Mouse (Mus musculus) midbrain, embryonic 16.5 days (tissue): ENCODE data around the gene Htr2c. TPM values are rescaled to one million over a fixed set of nuclear protein-coding genes. Genes with fewer than 3 reads are reported as not detected.

Experiments
- ATAC-seq: fragments of 200-750 bp; cut with Nextera tagmentation; 2 replicates; pipeline ENCODE4 v1.8.0; 2017; ENCODE audit warnings: moderate TSS enrichment
- H3K27ac ChIP-seq: fragments of 300-500 bp; sonication (generic); 2 replicates; pipeline ENCODE4 v1.5.1; 2014; ENCODE audit warnings: mild to moderate bottlenecking, low read length, mixed read lengths
- H3K27me3 ChIP-seq: fragments of 300-500 bp; sonication (generic); 2 replicates; pipeline ENCODE4 v1.6.1; 2014; ENCODE audit warnings: low read depth, low read length, mixed read lengths; ENCODE audit not compliant: control insufficient read depth, insufficient read depth
- H3K36me3 ChIP-seq: fragments of 300-500 bp; sonication (generic); 2 replicates; pipeline ENCODE4 v1.6.1; 2014; ENCODE audit warnings: mild to moderate bottlenecking, low read length, moderate library complexity, mixed read lengths; ENCODE audit not compliant: control insufficient read depth, insufficient read depth
- H3K4me1 ChIP-seq: fragments of 300-500 bp; sonication (generic); 2 replicates; pipeline ENCODE4 v1.6.1; 2014; ENCODE audit warnings: mild to moderate bottlenecking, low read length, mixed read lengths; ENCODE audit not compliant: control insufficient read depth, insufficient read depth
- H3K4me2 ChIP-seq: fragments of 300-500 bp; sonication (generic); 2 replicates; pipeline ENCODE4 v1.6.1; 2014; ENCODE audit warnings: mild to moderate bottlenecking, low read length, mixed read lengths
- H3K4me3 ChIP-seq: fragments of 300-500 bp; sonication (generic); 2 replicates; pipeline ENCODE4 v1.5.1; 2014; ENCODE audit warnings: low read depth, mild to moderate bottlenecking, low read length, moderate library complexity, mixed read lengths
- H3K9ac ChIP-seq: fragments of 300-500 bp; sonication (generic); 2 replicates; pipeline ENCODE4 v1.6.1; 2014; ENCODE audit warnings: low read depth, low read length, mixed read lengths
- H3K9me3 ChIP-seq: fragments of 300-500 bp; sonication (generic); replicated peaks from 2 replicates; pipeline ENCODE4 v1.6.1; 2014; ENCODE audit warnings: mild to moderate bottlenecking, low read length, mixed read lengths; ENCODE audit not compliant: control insufficient read depth, poor library complexity, severe bottlenecking
- WGBS: fragments of 180-500 bp; shearing (Covaris S2); extraction: QIAGEN DNeasy Blood & Tissue Kit; methylation state at CpG from one replicate; pipeline ENCODE4 v1.1.7; 2014; 5-methylcytosine and 5-hydroxymethylcytosine counted together
- polyA plus RNA-seq: library from polyadenylated mRNA; unstranded; fragments of >200 nt; fragmentation: Nextera tagmentation; extraction: Ambion mirVana; gene quantifications from 2 replicates; pipeline ENCODE4 v1.2.1, GENCODE M21; 2015

The Htr2c gene
- 7.9 and 8.9 TPM in 2 replicates for polyA plus RNA-seq

- H3K27ac ChIP-seq: 0 out of 2 replicates have a peak within 1 kb of the TSS, but pooled peaks have one; percentile 22
- H3K9me3 ChIP-seq: no peaks in the 10 kb centered on the region
- ATAC-seq: peak; percentile 83
- peak within 1 kb of the TSS; percentile 52 for H3K4me3 ChIP-seq
- WGBS: 20% methylated on average over 27 of the region's 27 CpGs
- H3K36me3 ChIP-seq: no peaks in the 10 kb centered on the region
- H3K9ac ChIP-seq: peak within 1 kb of the TSS; percentile 63
- peak within 1 kb of the TSS; percentile 69 for H3K4me2 ChIP-seq
- peaks cover 2% of the 10 kb centered on the region for H3K27me3 ChIP-seq
- H3K4me1 ChIP-seq: 0 out of 2 replicates have a peak, but pooled peaks cover 3% of the 10 kb centered on the region
Measured at GRCm38 (mm10) chrX:146962258-146962913, at the start of gene Htr2c. Gene Htr2c, plus strand, starts transcription at chrX:146962513.

GRCm38 (mm10) chrX:146928251-146928650 is 34.1 kb upstream of the Htr2c start:
- Histone ChIP-seq H3K4me2 (no peak overlapping the region), H3K36me3 (no peaks in the 10 kb centered on the region), H3K27ac (no peak overlapping the region), H3K9me3 (no peaks in the 10 kb centered on the region), H3K4me1 (no peaks in the 10 kb centered on the region), H3K27me3 (no peaks in the 10 kb centered on the region), H3K9ac (no peak overlapping the region), H3K4me3 (no peak overlapping the region)
- no peak for ATAC-seq
- 43% methylated on average over 1 of the region's 1 CpGs for WGBS

- Histone ChIP-seq H3K9me3 (no peaks in the 10 kb centered on the region), H3K36me3 (no peaks in the 10 kb centered on the region), H3K4me1 (no peaks in the 10 kb centered on the region), H3K9ac (no peak overlapping the region), H3K27ac (no peak overlapping the region), H3K4me2 (no peak overlapping the region), H3K4me3 (no peak overlapping the region), H3K27me3 (no peaks in the 10 kb centered on the region)
- ATAC-seq: no peak
Measured at GRCm38 (mm10) chrX:146936332-146936731, 26.0 kb upstream of the Htr2c start.

- no peaks in the 10 kb centered on the region for H3K27me3 ChIP-seq
- H3K9ac ChIP-seq: no peak overlapping the region
- no peak overlapping the region for H3K27ac ChIP-seq
- no peaks in the 10 kb centered on the region for H3K9me3 ChIP-seq
- no peak overlapping the region for H3K4me2 ChIP-seq
- no peak for ATAC-seq
- H3K4me3 ChIP-seq: no peak overlapping the region
- no peaks in the 10 kb centered on the region for H3K4me1 ChIP-seq
- no peaks in the 10 kb centered on the region for H3K36me3 ChIP-seq
- 72% methylated on average over 2 of the region's 2 CpGs for WGBS
Measured at GRCm38 (mm10) chrX:146946216-146946886, 16.0 kb upstream of the Htr2c start.

- ATAC-seq: no peak
- no peak overlapping the region for H3K9ac ChIP-seq
- no peaks in the 10 kb centered on the region for H3K27me3 ChIP-seq
- H3K4me3 ChIP-seq: no peak overlapping the region
- no peaks in the 10 kb centered on the region for H3K36me3 ChIP-seq
- H3K9me3 ChIP-seq: no peaks in the 10 kb centered on the region
- H3K4me2 ChIP-seq: no peak overlapping the region
- H3K4me1 ChIP-seq: no peaks in the 10 kb centered on the region
- no peak overlapping the region for H3K27ac ChIP-seq
Measured at GRCm38 (mm10) chrX:146946996-146947395, 15.3 kb upstream of the Htr2c start.

- 65% methylated on average over 1 of the region's 1 CpGs for WGBS
- Histone ChIP-seq H3K36me3 (no peaks in the 10 kb centered on the region), H3K4me3 (no peak overlapping the region), H3K9ac (no peak overlapping the region), H3K27ac (no peak overlapping the region), H3K9me3 (no peaks in the 10 kb centered on the region), H3K4me2 (no peak overlapping the region), H3K4me1 (0 out of 2 replicates have a peak, but pooled peaks cover 3% of the 10 kb centered on the region), H3K27me3 (peaks cover 2% of the 10 kb centered on the region)
- ATAC-seq: no peak
Measured at GRCm38 (mm10) chrX:146958608-146959007, 3.7 kb upstream of the Htr2c start.

DNA sequence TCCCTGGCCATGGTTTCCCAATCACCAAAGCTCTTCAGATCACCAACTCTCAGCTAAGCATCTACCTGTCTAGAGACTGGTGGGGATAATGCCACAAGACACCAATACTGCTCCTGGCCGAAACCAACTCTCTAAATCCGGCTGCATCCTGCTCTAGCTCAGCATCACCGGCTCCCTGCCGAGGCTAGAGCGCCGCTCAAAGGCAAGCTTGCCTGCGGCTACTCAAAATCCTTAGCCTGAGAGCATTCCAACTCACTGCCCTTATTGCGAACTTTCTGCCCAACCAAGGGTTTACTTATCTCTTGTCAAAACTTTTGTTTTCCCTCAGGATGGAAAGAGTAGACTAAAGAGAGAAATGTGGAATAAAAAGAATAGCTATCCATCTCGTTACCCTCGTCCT is 2.4 kb upstream of the Htr2c start:
- H3K4me2 ChIP-seq: peak overlapping the region; percentile 39
- no peaks in the 10 kb centered on the region for H3K9me3 ChIP-seq
- no peak for ATAC-seq
- peaks cover 2% of the 10 kb centered on the region for H3K27me3 ChIP-seq
- H3K27ac ChIP-seq: no peak overlapping the region
- no peaks in the 10 kb centered on the region for H3K36me3 ChIP-seq
- 0 out of 2 replicates have a peak, but pooled peaks cover 3% of the 10 kb centered on the region for H3K4me1 ChIP-seq
- WGBS: 24% methylated on average over 10 of the region's 10 CpGs
- peak overlapping the region; percentile 8; the same call in 1 of the 2 replicates for H3K4me3 ChIP-seq
- H3K9ac ChIP-seq: no peak overlapping the region

DNA sequence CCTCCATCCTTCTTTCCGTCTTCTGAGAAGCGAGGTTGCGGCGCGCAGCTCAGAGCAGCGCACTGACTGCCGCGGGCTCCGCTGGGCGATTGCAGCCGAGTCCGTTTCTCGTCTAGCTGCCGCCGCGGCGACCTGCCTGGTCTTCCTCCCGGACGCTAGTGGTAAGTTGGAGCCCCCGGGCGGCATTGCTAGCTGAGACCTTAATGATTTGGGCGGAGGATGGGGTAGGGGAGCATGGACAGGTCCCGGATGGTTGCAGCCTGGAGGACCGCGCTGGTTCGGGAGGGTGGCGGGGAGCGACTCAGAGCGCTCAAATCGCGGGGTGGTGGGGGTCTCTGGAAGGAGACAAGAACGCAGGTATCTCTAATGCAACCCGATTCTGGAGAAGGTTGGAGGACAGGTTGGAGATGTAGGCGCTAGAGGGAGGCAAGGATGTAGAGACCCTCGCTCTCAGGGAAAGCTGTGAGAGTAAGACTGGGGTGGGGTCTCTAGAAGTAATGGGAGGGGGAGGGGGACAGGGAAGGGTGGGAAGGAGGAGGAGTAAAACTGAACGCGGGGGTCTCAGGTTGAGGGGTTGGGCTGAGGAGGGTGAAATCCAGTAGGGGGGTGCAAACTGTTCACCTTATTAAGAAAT is 718 bp downstream of the Htr2c start:
- Histone ChIP-seq H3K4me1 (0 out of 2 replicates have a peak, but pooled peaks cover 3% of the 10 kb centered on the region), H3K4me3 (peak overlapping the region; percentile 52), H3K9ac (peak overlapping the region; percentile 63), H3K27ac (0 out of 2 replicates have a peak overlapping the region, but pooled peaks have one; percentile 22), H3K4me2 (peak overlapping the region; percentile 69), H3K9me3 (no peaks in the 10 kb centered on the region), H3K36me3 (no peaks in the 10 kb centered on the region), H3K27me3 (peaks cover 2% of the 10 kb centered on the region)
- ATAC-seq: peak; percentile 82
- 16% methylated on average over 37 of the region's 37 CpGs for WGBS

- H3K4me1 ChIP-seq: no peaks in the 10 kb centered on the region
- H3K36me3 ChIP-seq: no peaks in the 10 kb centered on the region
- no peak overlapping the region for H3K4me2 ChIP-seq
- ATAC-seq: no peak
- no peaks in the 10 kb centered on the region for H3K27me3 ChIP-seq
- 63% methylated on average over 5 of the region's 5 CpGs for WGBS
- no peak overlapping the region for H3K9ac ChIP-seq
- no peaks in the 10 kb centered on the region for H3K9me3 ChIP-seq
- H3K27ac ChIP-seq: no peak overlapping the region
- no peak overlapping the region for H3K4me3 ChIP-seq
Measured at GRCm38 (mm10) chrX:146979931-146980330, 17.6 kb downstream of the Htr2c start.
